Mouse (Mus musculus): ENCODE measurements around the gene Naga. TPM values are rescaled to one million over a fixed set of nuclear protein-coding genes. Genes with fewer than 3 reads are reported as not detected.

Naga gene
- polyA plus RNA-seq, 1 experiment, result not detected

GRCm38 (mm10) chr15:82348258-82348998, 9.7 kb upstream of the Naga start:
- TF ChIP-seq POLR2A (IDR thresholded peaks at IDR 0.05; ENCODE audit: insufficient read depth, low read depth, low read length) (no peak), CTCF (IDR thresholded peaks at IDR 0.05; ENCODE audit: insufficient read depth, low read depth, low read length) (no peak)
- Histone ChIP-seq H3K4me1 (ENCODE audit: control insufficient read depth, insufficient read depth, low read length) (peaks cover 21% of the 10 kb centered on the region), H3K27ac (ENCODE audit: insufficient read depth, low read depth, low read length) (no peak overlapping the region), H3K4me3 (ENCODE audit: insufficient read depth, low read depth, low read length) (no peak overlapping the region)
- 76% methylated on average over 8 of the region's 8 CpGs for WGBS

GRCm38 (mm10) chr15:82347852-82348251, 9.1 kb upstream of the Naga start:
- no peak overlapping the region for H3K4me3 ChIP-seq (ENCODE audit: insufficient read depth, low read depth, low read length)
- H3K27ac ChIP-seq (ENCODE audit: insufficient read depth, low read depth, low read length), result no peak overlapping the region
- TF ChIP-seq POLR2A (IDR thresholded peaks at IDR 0.05; ENCODE audit: insufficient read depth, low read depth, low read length) (no peak), CTCF (IDR thresholded peaks at IDR 0.05; ENCODE audit: insufficient read depth, low read depth, low read length) (no peak)
- WGBS, result 91% methylated on average over 12 of the region's 12 CpGs
- H3K4me1 ChIP-seq (ENCODE audit: control insufficient read depth, insufficient read depth, low read length), result peaks cover 21% of the 10 kb centered on the region

- WGBS, result 68% methylated on average over 4 of the region's 4 CpGs
- Histone ChIP-seq H3K4me1 (ENCODE audit: control insufficient read depth, insufficient read depth, low read length) (peaks cover 18% of the 10 kb centered on the region), H3K27ac (ENCODE audit: insufficient read depth, low read depth, low read length) (peak overlapping the region; percentile 7; the same call in 1 of the 2 replicates), H3K4me3 (ENCODE audit: insufficient read depth, low read depth, low read length) (peak overlapping the region; percentile 33)
- TF ChIP-seq POLR2A (IDR thresholded peaks at IDR 0.05; ENCODE audit: insufficient read depth, low read depth, low read length), result no peak
Measured at GRCm38 (mm10) chr15:82347303-82347676, 8.6 kb upstream of the Naga start.

GRCm38 (mm10) chr15:82346580-82347302, 8.0 kb upstream of the Naga start:
- peak overlapping the region; percentile 53 for H3K27ac ChIP-seq (ENCODE audit: insufficient read depth, low read depth, low read length)
- 19% methylated on average over 14 of the region's 14 CpGs for WGBS
- H3K4me3 ChIP-seq (ENCODE audit: insufficient read depth, low read depth, low read length), result peak overlapping the region; percentile 72
- TF ChIP-seq CTCF (IDR thresholded peaks at IDR 0.05; ENCODE audit: insufficient read depth, low read depth, low read length) (no peak), POLR2A (IDR thresholded peaks at IDR 0.05; ENCODE audit: insufficient read depth, low read depth, low read length) (no peak)
- H3K4me1 ChIP-seq (ENCODE audit: control insufficient read depth, insufficient read depth, low read length), result peaks cover 17% of the 10 kb centered on the region

GRCm38 (mm10) chr15:82345820-82346470, 7.2 kb upstream of the Naga start:
- Histone ChIP-seq H3K4me1 (ENCODE audit: control insufficient read depth, insufficient read depth, low read length) (peaks cover 17% of the 10 kb centered on the region), H3K4me3 (ENCODE audit: insufficient read depth, low read depth, low read length) (peak overlapping the region; percentile 72), H3K27ac (ENCODE audit: insufficient read depth, low read depth, low read length) (peak overlapping the region; percentile 91)
- TF ChIP-seq POLR2A (IDR thresholded peaks at IDR 0.05; ENCODE audit: insufficient read depth, low read depth, low read length) (peak; percentile 79), CTCF (IDR thresholded peaks at IDR 0.05; ENCODE audit: insufficient read depth, low read depth, low read length) (no peak)
- under 1% methylated on average over 51 of the region's 51 CpGs for WGBS

- no peak for TF ChIP-seq POLR2A (IDR thresholded peaks at IDR 0.05; ENCODE audit: insufficient read depth, low read depth, low read length)
- no peak for TF ChIP-seq CTCF (IDR thresholded peaks at IDR 0.05; ENCODE audit: insufficient read depth, low read depth, low read length)
- H3K4me1 ChIP-seq (ENCODE audit: control insufficient read depth, insufficient read depth, low read length), result peaks cover 21% of the 10 kb centered on the region
- WGBS, result 85% methylated on average over 6 of the region's 6 CpGs
Measured at GRCm38 (mm10) chr15:82344971-82345370, 6.2 kb upstream of the Naga start.

GRCm38 (mm10) chr15:82343368-82344287, 4.9 kb upstream of the Naga start:
- peaks cover 23% of the 10 kb centered on the region for H3K4me1 ChIP-seq (ENCODE audit: control insufficient read depth, insufficient read depth, low read length)
- no peak overlapping the region for H3K27ac ChIP-seq (ENCODE audit: insufficient read depth, low read depth, low read length)
- TF ChIP-seq CTCF (IDR thresholded peaks at IDR 0.05; ENCODE audit: insufficient read depth, low read depth, low read length), result no peak
- TF ChIP-seq POLR2A (IDR thresholded peaks at IDR 0.05; ENCODE audit: insufficient read depth, low read depth, low read length), result no peak
- no peak overlapping the region for H3K4me3 ChIP-seq (ENCODE audit: insufficient read depth, low read depth, low read length)
- 87% methylated on average over 27 of the region's 27 CpGs for WGBS

More at GRCm38 (mm10) chr15:82344971-82345370, 6.2 kb upstream of the Naga start:
- Histone ChIP-seq H3K4me3 (ENCODE audit: insufficient read depth, low read depth, low read length) (no peak overlapping the region), H3K27ac (ENCODE audit: insufficient read depth, low read depth, low read length) (no peak overlapping the region)

- TF ChIP-seq POLR2A (IDR thresholded peaks at IDR 0.05; ENCODE audit: insufficient read depth, low read depth, low read length) (no peak), CTCF (IDR thresholded peaks at IDR 0.05; ENCODE audit: insufficient read depth, low read depth, low read length) (no peak)
- no peak overlapping the region for H3K27ac ChIP-seq (ENCODE audit: insufficient read depth, low read depth, low read length)
- H3K4me1 ChIP-seq (ENCODE audit: control insufficient read depth, insufficient read depth, low read length), result peaks cover 24% of the 10 kb centered on the region
- WGBS, result 84% methylated on average over 5 of the region's 5 CpGs
- H3K4me3 ChIP-seq (ENCODE audit: insufficient read depth, low read depth, low read length), result no peak overlapping the region
Measured at GRCm38 (mm10) chr15:82342543-82342935, 3.8 kb upstream of the Naga start.

Measured in olfactory bulb, adult 2 months (tissue).